Mouse (Mus musculus): Measurements from ENCODE around the gene Kcnh8. TPM values are rescaled to one million over a fixed set of nuclear protein-coding genes. Genes with fewer than 3 reads are reported as not detected.

The Kcnh8 gene
- polyA plus RNA-seq (2014; fragmentation: Nextera tagmentation; extraction: Ambion mirVana) = 0.90 and 1.3 TPM in 2 replicates

DNA sequence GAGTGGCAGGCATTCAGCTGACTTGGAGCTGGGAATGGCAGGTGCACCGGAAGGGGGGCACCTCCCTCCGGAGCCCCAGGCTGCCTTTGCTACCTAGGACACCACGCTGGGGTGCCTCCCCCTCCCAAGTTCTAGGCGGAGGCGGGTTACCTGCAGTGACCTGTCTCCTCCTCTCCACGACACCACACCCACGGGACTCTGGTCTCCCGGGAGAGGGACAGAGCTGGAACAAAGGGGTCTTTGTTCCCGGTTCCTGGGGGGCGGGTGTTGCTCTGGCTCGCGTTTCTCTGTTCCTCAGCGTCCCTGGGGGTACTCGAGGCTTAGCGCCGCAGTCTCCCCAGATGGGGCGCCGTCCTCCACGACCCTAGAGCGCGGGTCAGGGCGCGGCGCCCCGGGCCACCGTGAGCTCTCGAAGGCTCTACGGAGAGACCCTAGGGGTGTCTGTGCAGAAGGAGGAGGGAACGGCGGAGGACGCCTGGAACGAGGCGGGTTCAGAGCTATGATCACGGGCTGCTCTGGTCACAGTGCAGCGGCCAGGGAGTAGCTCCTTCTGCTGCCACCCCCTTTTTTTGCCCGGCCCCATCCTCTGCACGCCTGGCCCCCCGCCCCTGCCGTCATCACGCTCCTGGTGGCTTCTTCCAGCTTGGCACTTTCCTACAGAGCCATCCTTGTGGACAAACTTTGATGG is at the start of gene Kcnh8:
Gene Kcnh8, plus strand, starts transcription at position 617 of the 688 bp plus-strand sequence.
- Histone ChIP-seq H3K36me3 (ENCODE audit: control insufficient read depth, insufficient read depth, low read length) (no peaks in the 10 kb centered on the region), H3K27me3 (ENCODE audit: control insufficient read depth, insufficient read depth, low read length) (peaks cover 14% of the 10 kb centered on the region; the same call in 1 of the 2 replicates), H3K4me2 (replicated peaks; ENCODE audit: low read depth, low read length) (peak within 1 kb of the TSS; percentile 64), H3K4me1 (ENCODE audit: control insufficient read depth, insufficient read depth, low read length) (no peaks in the 10 kb centered on the region), H3K27ac (ENCODE audit: low read length) (peak within 1 kb of the TSS; percentile 58; the same call in 1 of the 2 replicates), H3K9me3 (ENCODE audit: control insufficient read depth, low read depth, low read length) (no peaks in the 10 kb centered on the region), H3K9ac (replicated peaks; ENCODE audit: low read depth, low read length) (no peak within 1 kb of the TSS), H3K4me3 (ENCODE audit: low read depth, low read length) (peak within 1 kb of the TSS; percentile 40)
- WGBS = 1% methylated on average over 39 of the region's 40 CpGs
- peak; percentile 79 for ATAC-seq (ENCODE audit: insufficient number of reproducible peaks, insufficient read depth, low FRiP score, low read depth)

DNA sequence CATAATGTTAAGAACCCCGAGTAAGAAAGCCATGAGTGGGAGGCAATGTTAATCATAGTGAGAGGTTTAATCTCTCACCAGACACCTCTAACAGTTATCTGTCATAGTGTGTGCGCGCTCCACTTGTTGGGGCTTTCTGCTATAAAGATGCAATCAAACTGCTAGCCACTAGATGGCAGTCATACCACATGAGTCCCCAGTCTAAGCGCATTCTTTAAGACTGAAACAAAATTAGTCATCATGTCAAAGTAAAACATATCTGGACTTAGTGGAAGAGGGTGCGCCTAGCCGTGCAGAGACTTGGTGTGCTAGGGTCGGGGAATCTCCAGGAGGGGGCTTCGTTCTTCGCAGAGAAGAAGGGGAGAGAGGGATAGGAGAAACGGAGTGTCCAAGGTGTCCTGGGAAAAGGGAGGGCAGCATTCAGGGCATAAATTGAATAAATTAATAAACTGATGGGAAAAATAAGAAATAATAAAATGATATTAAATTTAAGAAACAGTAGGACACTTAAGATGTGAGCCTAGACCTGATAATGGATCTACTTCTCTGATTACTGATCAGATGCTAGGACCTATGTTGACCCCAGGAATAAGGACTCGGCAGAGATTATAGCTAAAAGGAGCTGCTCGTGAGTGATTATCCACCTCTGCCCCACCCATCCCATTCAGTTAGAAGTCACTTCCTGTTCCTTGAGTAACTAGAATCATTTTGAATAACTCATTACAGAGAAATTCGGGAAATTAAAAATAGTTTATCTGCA is 42.4 kb upstream of the Kcnh8 start:
- ATAC-seq (ENCODE audit: insufficient number of reproducible peaks, insufficient read depth, low FRiP score, low read depth) = peak; percentile 87; the same call in 1 of the 2 replicates
- 20% methylated on average over 13 of the region's 13 CpGs for WGBS
- no peak overlapping the region for H3K4me3 ChIP-seq (ENCODE audit: low read depth, low read length)
- H3K36me3 ChIP-seq (ENCODE audit: control insufficient read depth, insufficient read depth, low read length) = no peaks in the 10 kb centered on the region
- no peaks in the 10 kb centered on the region for H3K27me3 ChIP-seq (ENCODE audit: control insufficient read depth, insufficient read depth, low read length)
- 0 out of 2 replicates have a peak overlapping the region, but pooled peaks have one; percentile 15 for H3K4me2 ChIP-seq (replicated peaks; ENCODE audit: low read depth, low read length)
- no peaks in the 10 kb centered on the region for H3K4me1 ChIP-seq (ENCODE audit: control insufficient read depth, insufficient read depth, low read length)
- H3K27ac ChIP-seq (ENCODE audit: low read length) = no peak overlapping the region
- no peaks in the 10 kb centered on the region for H3K9me3 ChIP-seq (ENCODE audit: control insufficient read depth, low read depth, low read length)
- H3K9ac ChIP-seq (replicated peaks; ENCODE audit: low read depth, low read length) = no peak overlapping the region

DNA sequence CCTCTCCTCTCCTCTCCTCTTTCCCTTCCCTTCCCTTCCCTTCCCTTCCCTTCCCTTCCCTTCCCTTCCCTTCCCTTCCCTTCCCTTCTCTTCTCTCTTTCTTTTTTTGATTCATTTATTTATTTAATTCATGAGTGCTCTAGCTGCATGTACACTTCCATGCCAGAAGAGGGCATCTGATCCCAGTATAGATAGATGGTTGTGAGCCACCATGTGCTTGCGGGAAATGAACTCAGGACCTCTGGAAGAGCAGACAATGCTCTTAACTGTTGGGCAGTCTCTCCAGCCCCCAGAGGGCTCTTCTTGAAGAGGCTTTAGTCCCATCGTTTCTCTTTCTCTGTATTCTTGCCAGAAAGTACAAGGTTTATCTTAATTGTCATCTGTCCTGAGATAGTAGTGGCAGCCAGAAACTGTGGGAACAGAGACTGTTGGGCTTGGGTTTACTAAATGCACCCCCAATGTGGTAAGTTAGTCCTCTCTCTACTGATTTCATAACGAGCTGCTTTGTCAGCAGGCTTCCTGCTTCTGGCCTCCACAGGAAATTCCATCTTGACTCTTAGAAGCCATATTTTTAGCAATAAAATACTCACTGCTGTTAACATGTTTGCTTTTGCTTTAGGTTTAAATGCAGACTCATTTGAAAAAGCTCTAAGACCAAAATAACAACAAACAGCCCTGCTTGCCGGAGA is 36.9 kb upstream of the Kcnh8 start:
- no peaks in the 10 kb centered on the region for H3K27me3 ChIP-seq (ENCODE audit: control insufficient read depth, insufficient read depth, low read length)
- no peaks in the 10 kb centered on the region for H3K9me3 ChIP-seq (ENCODE audit: control insufficient read depth, low read depth, low read length)
- no peak overlapping the region for H3K4me2 ChIP-seq (replicated peaks; ENCODE audit: low read depth, low read length)
- no peaks in the 10 kb centered on the region for H3K36me3 ChIP-seq (ENCODE audit: control insufficient read depth, insufficient read depth, low read length)
- WGBS = 58% methylated on average over 4 of the region's 4 CpGs
- H3K4me1 ChIP-seq (ENCODE audit: control insufficient read depth, insufficient read depth, low read length) = no peaks in the 10 kb centered on the region
- no peak overlapping the region for H3K27ac ChIP-seq (ENCODE audit: low read length)
- H3K4me3 ChIP-seq (ENCODE audit: low read depth, low read length) = no peak overlapping the region
- ATAC-seq (ENCODE audit: insufficient number of reproducible peaks, insufficient read depth, low FRiP score, low read depth) = no peak
- H3K9ac ChIP-seq (replicated peaks; ENCODE audit: low read depth, low read length) = no peak overlapping the region

DNA sequence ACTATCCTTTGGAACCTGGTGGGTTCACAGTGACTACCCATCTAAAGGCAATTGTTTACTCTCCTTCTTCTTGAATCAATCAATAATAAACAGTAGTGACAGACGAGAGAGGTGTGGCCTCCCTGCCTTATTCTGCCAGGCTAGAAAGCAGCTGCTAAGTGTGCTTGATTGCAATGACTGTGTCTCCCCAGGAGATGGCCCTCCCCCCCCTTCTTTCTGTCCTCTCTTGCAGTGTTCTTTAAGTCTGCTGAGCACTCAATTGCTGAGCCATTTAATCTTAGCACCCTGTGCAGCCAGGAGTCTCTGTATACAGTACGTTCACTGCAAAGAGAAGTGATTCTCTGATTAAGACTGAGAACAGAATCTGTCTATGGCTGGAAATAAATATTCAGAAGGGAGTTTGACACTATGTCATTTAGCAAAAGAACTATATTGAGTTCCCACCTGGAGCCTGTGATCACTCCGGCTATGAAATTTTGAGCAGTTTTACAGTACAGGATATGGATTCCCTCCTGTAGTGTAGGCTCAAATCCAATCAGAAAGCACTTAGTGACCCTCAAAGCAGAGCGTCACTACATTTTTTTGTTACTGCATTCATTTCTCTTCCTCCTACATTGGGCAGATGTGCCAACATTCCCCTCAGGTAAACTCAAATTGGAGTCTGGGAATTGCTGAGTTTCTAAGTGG is 32.8 kb upstream of the Kcnh8 start:
- no peaks in the 10 kb centered on the region for H3K9me3 ChIP-seq (ENCODE audit: control insufficient read depth, low read depth, low read length)
- H3K4me3 ChIP-seq (ENCODE audit: low read depth, low read length) = no peak overlapping the region
- 64% methylated on average over 4 of the region's 4 CpGs for WGBS
- ATAC-seq (ENCODE audit: insufficient number of reproducible peaks, insufficient read depth, low FRiP score, low read depth) = no peak
- no peak overlapping the region for H3K9ac ChIP-seq (replicated peaks; ENCODE audit: low read depth, low read length)
- no peaks in the 10 kb centered on the region for H3K36me3 ChIP-seq (ENCODE audit: control insufficient read depth, insufficient read depth, low read length)
- H3K27me3 ChIP-seq (ENCODE audit: control insufficient read depth, insufficient read depth, low read length) = no peaks in the 10 kb centered on the region
- no peaks in the 10 kb centered on the region for H3K4me1 ChIP-seq (ENCODE audit: control insufficient read depth, insufficient read depth, low read length)
- H3K4me2 ChIP-seq (replicated peaks; ENCODE audit: low read depth, low read length) = no peak overlapping the region
- no peak overlapping the region for H3K27ac ChIP-seq (ENCODE audit: low read length)

DNA sequence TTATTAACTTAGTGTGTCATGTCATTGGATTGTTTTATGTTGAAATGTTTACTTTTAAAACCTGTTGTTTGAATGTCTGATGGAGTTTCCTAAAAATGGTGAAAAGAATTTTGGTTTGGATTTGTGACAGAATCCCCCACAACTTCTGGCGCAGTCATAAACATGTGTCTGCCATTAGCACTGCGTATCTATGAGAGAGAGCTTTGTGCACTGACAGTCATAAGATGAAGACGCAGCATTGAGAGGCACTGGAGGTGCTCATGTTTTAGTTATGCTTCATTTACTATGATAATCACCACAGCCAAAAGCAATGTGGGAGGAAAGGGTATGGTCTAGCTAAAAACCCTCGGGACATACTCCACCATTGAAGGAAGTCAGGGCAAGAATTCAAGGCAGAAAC is 30.3 kb upstream of the Kcnh8 start:
- no peak overlapping the region for H3K27ac ChIP-seq (ENCODE audit: low read length)
- H3K4me1 ChIP-seq (ENCODE audit: control insufficient read depth, insufficient read depth, low read length) = no peaks in the 10 kb centered on the region
- no peak overlapping the region for H3K4me3 ChIP-seq (ENCODE audit: low read depth, low read length)
- H3K9ac ChIP-seq (replicated peaks; ENCODE audit: low read depth, low read length) = no peak overlapping the region
- H3K9me3 ChIP-seq (ENCODE audit: control insufficient read depth, low read depth, low read length) = no peaks in the 10 kb centered on the region
- ATAC-seq (ENCODE audit: insufficient number of reproducible peaks, insufficient read depth, low FRiP score, low read depth) = no peak
- H3K4me2 ChIP-seq (replicated peaks; ENCODE audit: low read depth, low read length) = no peak overlapping the region
- H3K36me3 ChIP-seq (ENCODE audit: control insufficient read depth, insufficient read depth, low read length) = no peaks in the 10 kb centered on the region
- 77% methylated on average over 4 of the region's 4 CpGs for WGBS
- no peaks in the 10 kb centered on the region for H3K27me3 ChIP-seq (ENCODE audit: control insufficient read depth, insufficient read depth, low read length)

DNA sequence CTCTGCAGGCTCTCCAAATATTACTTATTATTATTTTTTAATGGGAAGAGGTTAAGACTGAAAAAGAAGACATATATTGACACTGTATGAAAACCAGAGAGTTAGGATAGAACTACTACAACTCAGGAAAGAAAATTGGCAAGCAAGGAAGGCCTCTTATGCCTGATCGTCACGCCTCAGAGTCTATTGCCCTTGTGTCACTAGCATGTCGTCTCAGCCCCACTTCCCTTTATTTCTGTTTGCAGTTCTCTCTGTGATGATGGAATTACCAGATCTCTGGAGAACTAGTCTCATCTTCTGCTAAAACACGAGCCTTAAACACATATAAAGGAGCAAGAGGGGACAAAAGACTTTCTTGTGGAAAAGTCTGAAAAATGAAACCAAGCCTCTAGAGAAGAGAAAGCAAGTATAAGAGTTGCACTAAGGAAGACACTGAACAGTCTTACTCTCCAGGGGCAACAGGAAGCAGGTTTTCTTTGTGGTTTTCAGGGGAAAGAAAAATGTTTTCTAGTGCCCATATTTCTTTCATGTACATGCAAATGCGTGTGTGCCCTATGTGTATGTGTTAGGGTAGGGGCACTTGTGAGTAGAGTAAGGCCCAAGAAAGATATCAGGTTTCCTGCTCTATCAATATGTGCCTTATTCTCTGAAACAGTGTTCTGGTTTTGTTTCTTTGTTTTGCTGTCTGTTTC is 10.9 kb upstream of the Kcnh8 start:
- Histone ChIP-seq H3K4me3 (ENCODE audit: low read depth, low read length) (no peak overlapping the region), H3K27ac (ENCODE audit: low read length) (no peak overlapping the region), H3K9me3 (ENCODE audit: control insufficient read depth, low read depth, low read length) (no peaks in the 10 kb centered on the region), H3K27me3 (ENCODE audit: control insufficient read depth, insufficient read depth, low read length) (no peaks in the 10 kb centered on the region), H3K4me1 (ENCODE audit: control insufficient read depth, insufficient read depth, low read length) (no peaks in the 10 kb centered on the region), H3K36me3 (ENCODE audit: control insufficient read depth, insufficient read depth, low read length) (no peaks in the 10 kb centered on the region), H3K9ac (replicated peaks; ENCODE audit: low read depth, low read length) (no peak overlapping the region), H3K4me2 (replicated peaks; ENCODE audit: low read depth, low read length) (no peak overlapping the region)
- 78% methylated on average over 5 of the region's 5 CpGs for WGBS
- no peak for ATAC-seq (ENCODE audit: insufficient number of reproducible peaks, insufficient read depth, low FRiP score, low read depth)

DNA sequence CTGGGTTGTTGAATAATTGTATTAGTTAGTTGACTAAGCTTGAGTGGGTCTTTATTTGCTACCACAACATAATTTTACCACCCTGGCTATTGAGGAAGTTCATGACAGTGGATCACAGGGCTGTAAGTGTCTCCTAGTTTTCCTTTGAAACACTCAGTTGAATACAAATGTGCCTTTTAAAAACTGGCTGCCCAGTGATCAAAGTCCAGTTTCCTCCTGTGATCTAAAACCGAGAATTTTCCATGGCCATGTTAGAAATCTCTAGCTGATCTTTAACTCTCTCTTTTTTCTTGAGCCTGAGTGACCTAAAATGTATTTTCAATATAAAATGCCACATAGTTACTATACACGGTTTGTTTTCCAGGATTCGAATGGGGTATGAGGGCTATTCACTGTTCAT is 3.4 kb upstream of the Kcnh8 start:
- 65% methylated on average over 3 of the region's 3 CpGs for WGBS
- no peak for ATAC-seq (ENCODE audit: insufficient number of reproducible peaks, insufficient read depth, low FRiP score, low read depth)
- H3K4me3 ChIP-seq (ENCODE audit: low read depth, low read length) = no peak overlapping the region

More for the DNA sequence above, 3.4 kb upstream of the Kcnh8 start:
- Histone ChIP-seq H3K4me1 (ENCODE audit: control insufficient read depth, insufficient read depth, low read length) (no peaks in the 10 kb centered on the region), H3K4me2 (replicated peaks; ENCODE audit: low read depth, low read length) (no peak overlapping the region), H3K36me3 (ENCODE audit: control insufficient read depth, insufficient read depth, low read length) (no peaks in the 10 kb centered on the region), H3K27me3 (ENCODE audit: control insufficient read depth, insufficient read depth, low read length) (peaks cover 14% of the 10 kb centered on the region; the same call in 1 of the 2 replicates), H3K27ac (ENCODE audit: low read length) (no peak overlapping the region), H3K9me3 (ENCODE audit: control insufficient read depth, low read depth, low read length) (no peaks in the 10 kb centered on the region), H3K9ac (replicated peaks; ENCODE audit: low read depth, low read length) (no peak overlapping the region)

Data from stomach, embryonic 14.5 days (tissue).